Mouse (Mus musculus): ENCODE results near the gene Lmbr1l. TPM values are rescaled to one million over a fixed set of nuclear protein-coding genes. Genes with fewer than 3 reads are reported as not detected.

The Lmbr1l gene
- total and polyA plus RNA-seq, 3 experiments = 23.4 to 30.4 (median 27.9) TPM

- H3K4me1 ChIP-seq (ENCODE audit: control insufficient read depth in 1 of 2, insufficient read depth in 2 of 2) = peaks cover 6 to 30% of the 10 kb centered on the region in 2 experiments; a peak in 2 of 4 replicates
- TF ChIP-seq E2F4 (IDR thresholded peaks at IDR 0.05; ENCODE audit: insufficient replicate concordance, low read depth, low read length) (no peak), CHD1 (IDR thresholded peaks at IDR 0.05; ENCODE audit: low read depth, low read length) (no peak), POLR2AphosphoS2 (IDR thresholded peaks at IDR 0.05; ENCODE audit: low read depth, low read length) (no peak), POLR2A (IDR thresholded peaks at IDR 0.05; ENCODE audit: low read depth, low read length) (no peak), SMC3 (IDR thresholded peaks at IDR 0.05; ENCODE audit: low read depth, low read length) (no peak), MAZ (IDR thresholded peaks at IDR 0.05; ENCODE audit: low read depth, low read length) (no peak), PAX5 (IDR thresholded peaks at IDR 0.05; ENCODE audit: low read length) (no peak), KAT2A (IDR thresholded peaks at IDR 0.05; ENCODE audit: insufficient replicate concordance, low read length) (no peak), UBTF (IDR thresholded peaks at IDR 0.05; ENCODE audit: low read depth, low read length) (no peak), MAX (IDR thresholded peaks at IDR 0.05; ENCODE audit: low read length) (no peak), MYC (IDR thresholded peaks at IDR 0.05; ENCODE audit: low read depth, low read length) (no peak), SIN3A (IDR thresholded peaks at IDR 0.05; ENCODE audit: low read length) (no peak), CHD2 (IDR thresholded peaks at IDR 0.05; ENCODE audit: low read length) (no peak), RCOR1 (conservative IDR thresholded peaks at IDR 0.05; ENCODE audit: low read depth, low read length) (no peak), ELF1 (IDR thresholded peaks at IDR 0.05; ENCODE audit: low read depth, low read length) (no peak), USF1 (IDR thresholded peaks at IDR 0.05; ENCODE audit: low read depth, low read length) (no peak), NRF1 (IDR thresholded peaks at IDR 0.05; ENCODE audit: low read depth, low read length) (no peak), HCFC1 (IDR thresholded peaks at IDR 0.05; ENCODE audit: low read depth, low read length) (no peak), CTCF (conservative IDR thresholded peaks at IDR 0.05 in 1 of 2, IDR thresholded peaks at IDR 0.05 in 1 of 2; ENCODE audit: low read depth in 2 of 2, low read length in 2 of 2) (no peak)
- no peak overlapping the region for H3K4me3 ChIP-seq (replicated peaks in 1 of 3; ENCODE audit: low read depth in 2 of 3, low read length in 2 of 3, poor library complexity in 1 of 3)
- H3K79me2 ChIP-seq (replicated peaks; ENCODE audit: control insufficient read depth, extremely low read depth, insufficient read depth, poor library complexity, severe bottlenecking) = peaks cover 61% of the 10 kb centered on the region
- H3K36me3 ChIP-seq (replicated peaks in 1 of 2; ENCODE audit: control insufficient read depth in 1 of 2, insufficient read depth in 1 of 2, low read length in 1 of 2) = peaks cover 52 to 60% of the 10 kb centered on the region in 2 experiments
- H3K27me3 ChIP-seq (replicated peaks) = no peaks in the 10 kb centered on the region
- no peak overlapping the region for H3K9ac ChIP-seq (ENCODE audit: insufficient read depth, low read depth)
- H3K4me2 ChIP-seq (ENCODE audit: insufficient read depth, low read depth, poor library complexity, severe bottlenecking) = no peak overlapping the region
- H3K9me3 ChIP-seq (replicated peaks; ENCODE audit: low read length) = no peaks in the 10 kb centered on the region
- no peak for DNase-seq (ENCODE audit: extremely low read depth)
- in situ Hi-C loops (cut with MboI; ENCODE audit: low pct_ligation_motif_present, low pct_unique_long_range_greater_than_20kb, low sequenced_read_pairs) = loop anchor here (5.0 kb wide), 1 partner anchor 34 kb away; the partner anchor contains the start of gene Prkag1
- H3K27ac ChIP-seq (ENCODE audit: insufficient read depth, low read depth) = no peak overlapping the region
- dilution Hi-C loops (cut with MboI; ENCODE audit: extremely low pct_ligation_motif_present, extremely low pct_unique_long_range_greater_than_20kb, low sequenced_read_pairs) = no loop called here
Measured at GRCm38 (mm10) chr15:98866501-98866900, 51.5 kb downstream of the Lmbr1l start.

GRCm38 (mm10) chr15:98865771-98866170, 52.3 kb downstream of the Lmbr1l start:
- TF ChIP-seq ETS1 (conservative IDR thresholded peaks at IDR 0.05; ENCODE audit: low read depth, low read length) = no peak
- no peak for TF ChIP-seq USF2 (conservative IDR thresholded peaks at IDR 0.05; ENCODE audit: low read depth, low read length)
- no peak for TF ChIP-seq CHD2 (IDR thresholded peaks at IDR 0.05; ENCODE audit: low read length)
- TF ChIP-seq POLR2A (IDR thresholded peaks at IDR 0.05; ENCODE audit: low read depth, low read length) = no peak
- TF ChIP-seq MAZ (IDR thresholded peaks at IDR 0.05; ENCODE audit: low read depth, low read length) = no peak
- no peak for TF ChIP-seq EP300 (IDR thresholded peaks at IDR 0.05; ENCODE audit: low read length)
- TF ChIP-seq TCF12 (IDR thresholded peaks at IDR 0.05; ENCODE audit: low read depth, low read length) = no peak
- TF ChIP-seq MAFK (IDR thresholded peaks at IDR 0.05; ENCODE audit: insufficient replicate concordance, low read length) = no peak
- TF ChIP-seq ZKSCAN1 (IDR thresholded peaks at IDR 0.05; ENCODE audit: borderline replicate concordance, low read depth, low read length) = no peak
- TF ChIP-seq NRF1 (IDR thresholded peaks at IDR 0.05; ENCODE audit: low read depth, low read length) = no peak
- TF ChIP-seq MEF2A (IDR thresholded peaks at IDR 0.05; ENCODE audit: borderline replicate concordance, low read depth, low read length) = no peak
- no peak for TF ChIP-seq NELFE (IDR thresholded peaks at IDR 0.05; ENCODE audit: low read depth, low read length)
- TF ChIP-seq GABPA (IDR thresholded peaks at IDR 0.05; ENCODE audit: insufficient replicate concordance, low read depth, low read length) = no peak
- H3K4me2 ChIP-seq (ENCODE audit: insufficient read depth, low read depth, poor library complexity, severe bottlenecking) = no peak overlapping the region
- no peaks in the 10 kb centered on the region for H3K9me3 ChIP-seq (replicated peaks; ENCODE audit: low read length)
- in situ Hi-C loops (cut with MboI; ENCODE audit: low pct_ligation_motif_present, low pct_unique_long_range_greater_than_20kb, low sequenced_read_pairs) (loop anchor here (5.0 kb wide), 1 partner anchor 33 kb away; the partner anchor contains the start of gene Prkag1), dilution Hi-C loops (cut with MboI; ENCODE audit: extremely low pct_ligation_motif_present, extremely low pct_unique_long_range_greater_than_20kb, low sequenced_read_pairs) (no loop called here)
- peaks cover 6 to 30% of the 10 kb centered on the region in 2 experiments; a peak in 2 of 4 replicates for H3K4me1 ChIP-seq (ENCODE audit: control insufficient read depth in 1 of 2, insufficient read depth in 2 of 2)
- H3K27me3 ChIP-seq (replicated peaks) = no peaks in the 10 kb centered on the region
- peaks cover 54% of the 10 kb centered on the region for H3K79me2 ChIP-seq (replicated peaks; ENCODE audit: control insufficient read depth, extremely low read depth, insufficient read depth, poor library complexity, severe bottlenecking)
- H3K36me3 ChIP-seq (replicated peaks in 1 of 2; ENCODE audit: control insufficient read depth in 1 of 2, insufficient read depth in 1 of 2, low read length in 1 of 2) = peaks cover 60 to 67% of the 10 kb centered on the region in 2 experiments
- H3K9ac ChIP-seq (ENCODE audit: insufficient read depth, low read depth) = no peak overlapping the region
- H3K4me3 ChIP-seq (replicated peaks in 1 of 3; ENCODE audit: low read depth in 2 of 3, low read length in 2 of 3, poor library complexity in 1 of 3) = no peak overlapping the region
- DNase-seq (ENCODE audit: extremely low read depth) = no peak
- no peak overlapping the region for H3K27ac ChIP-seq (ENCODE audit: insufficient read depth, low read depth)

All from CH12.LX (cell line).